Mouse (Mus musculus) spleen, adult 2 months (tissue): ENCODE data around the gene Olfml2a. TPM values are rescaled to one million over a fixed set of nuclear protein-coding genes. Genes with fewer than 3 reads are reported as not detected.

ENCODE experiments used
- DNase-seq, 2 experiments: peaks; one replicate each; pipeline versions ENCODE4 v3.0.0 to v3.0.0-alpha.2; 2012 to 2021; ENCODE audit warnings: low spot score in 2 of 2, low read depth in 1 of 2
- H3K27ac ChIP-seq: fragments of 200-500 bp; 2 replicates; pipeline ENCODE4 v1.5.1; 2012; ENCODE audit warnings: low read length, inconsistent platforms; ENCODE audit not compliant: insufficient read depth
- H3K27me3 ChIP-seq: fragments of 200-500 bp; 2 replicates; pipeline ENCODE4 v1.6.1; 2012; ENCODE audit warnings: mild to moderate bottlenecking, moderate library complexity, low read length, inconsistent platforms; ENCODE audit not compliant: control insufficient read depth, insufficient read depth
- H3K36me3 ChIP-seq: fragments of 200-500 bp; 2 replicates; pipeline ENCODE4 v1.6.1; 2012; ENCODE audit warnings: mild to moderate bottlenecking, low read length, inconsistent platforms; ENCODE audit not compliant: control insufficient read depth, insufficient read depth
- H3K4me1 ChIP-seq: fragments of 200-500 bp; 2 replicates; pipeline ENCODE4 v1.6.1; 2011; ENCODE audit warnings: inconsistent platforms; ENCODE audit not compliant: control insufficient read depth, insufficient read depth, insufficient read length
- H3K4me3 ChIP-seq: fragments of 200-500 bp; 2 replicates; pipeline ENCODE4 v1.5.1; 2011; ENCODE audit warnings: mild to moderate bottlenecking, inconsistent platforms; ENCODE audit not compliant: insufficient read depth, insufficient read length; ENCODE audit errors: extremely low read depth
- CTCF ChIP-seq: fragments of 200-500 bp; IDR thresholded peaks from 2 replicates; pipeline ENCODE4 v1.5.1; 2011; ENCODE audit warnings: mild to moderate bottlenecking, inconsistent platforms; ENCODE audit not compliant: insufficient read depth, insufficient read length, insufficient replicate concordance; ENCODE audit errors: extremely low read depth
- POLR2A ChIP-seq: fragments of 200-500 bp; IDR thresholded peaks from 2 replicates; pipeline ENCODE4 v1.6.1; 2011; ENCODE audit warnings: low read depth, low read length, inconsistent platforms
- WGBS: fragments of 180-500 bp; shearing (Covaris S2); methylation state at CpG from one replicate; pipeline ENCODE4 v1.1.7; 2018; 5-methylcytosine and 5-hydroxymethylcytosine counted together
- polyA plus RNA-seq: library from polyadenylated mRNA; depleted of rRNA; stranded (reverse); fragments of >200 nt; gene quantifications from 2 replicates; pipeline ENCODE4 v1.2.3, GENCODE M21; 2012

The Olfml2a gene
- polyA plus RNA-seq, 1 experiment: 2.4 TPM

DNA sequence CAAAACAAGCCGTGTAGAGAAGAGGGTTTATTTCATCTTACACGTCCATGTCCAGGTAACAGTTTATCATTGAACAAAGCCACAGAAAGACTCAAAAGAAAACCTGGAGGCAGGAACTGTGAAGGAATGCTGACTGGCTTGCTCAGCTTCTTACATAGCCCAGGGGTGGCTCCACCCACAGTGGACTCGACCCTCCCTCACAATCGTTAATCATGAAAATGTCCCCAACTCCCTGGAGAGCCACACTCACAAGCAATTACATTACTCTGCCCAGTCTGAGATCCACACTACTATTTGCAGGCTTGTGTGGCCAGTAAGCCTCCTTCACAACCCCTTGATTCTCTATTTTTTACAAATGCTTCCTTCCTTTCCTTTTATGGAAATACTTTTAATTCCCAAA lies 32.4 kb downstream of the Olfml2a start:
- H3K27me3 ChIP-seq: no peaks in the 10 kb centered on the region

DNA sequence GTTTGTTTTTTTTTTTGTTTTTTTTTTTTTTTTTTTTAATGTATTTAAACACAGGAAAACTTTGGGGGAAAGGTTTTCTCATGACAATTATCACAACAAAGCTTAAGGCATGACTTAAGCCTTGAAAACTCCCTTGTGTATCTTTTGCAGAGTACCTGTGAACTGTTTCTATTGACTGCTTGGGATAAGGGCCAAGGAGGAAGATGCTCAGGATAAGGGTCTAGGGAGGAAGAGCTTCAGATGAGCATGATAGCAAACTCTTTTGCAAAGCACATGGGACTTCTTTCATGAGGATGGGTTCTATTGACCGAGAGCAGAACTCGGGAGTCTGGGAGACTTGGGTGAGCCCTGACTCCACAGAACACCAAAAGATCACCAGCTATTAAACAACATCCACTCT lies 37.9 kb downstream of the Olfml2a start:
- H3K4me1 ChIP-seq: no peaks in the 10 kb centered on the region
- WGBS: 90% methylated on average over 2 of the region's 2 CpGs
- no peaks in the 10 kb centered on the region for H3K36me3 ChIP-seq
- TF ChIP-seq POLR2A (no peak), CTCF (no peak)
- no peak for DNase-seq
- H3K27ac ChIP-seq: no peak overlapping the region
- H3K4me3 ChIP-seq: no peak overlapping the region
- H3K27me3 ChIP-seq: no peaks in the 10 kb centered on the region

More for the DNA sequence above, 32.4 kb downstream of the Olfml2a start:
- Histone ChIP-seq H3K4me3 (no peak overlapping the region), H3K27ac (no peak overlapping the region), H3K4me1 (0 out of 2 replicates have a peak, but pooled peaks cover 3% of the 10 kb centered on the region), H3K36me3 (no peaks in the 10 kb centered on the region)
- TF ChIP-seq CTCF: no peak
- no peak for TF ChIP-seq POLR2A
- 60% methylated on average over 4 of the region's 4 CpGs for WGBS
- DNase-seq: no peak

DNA sequence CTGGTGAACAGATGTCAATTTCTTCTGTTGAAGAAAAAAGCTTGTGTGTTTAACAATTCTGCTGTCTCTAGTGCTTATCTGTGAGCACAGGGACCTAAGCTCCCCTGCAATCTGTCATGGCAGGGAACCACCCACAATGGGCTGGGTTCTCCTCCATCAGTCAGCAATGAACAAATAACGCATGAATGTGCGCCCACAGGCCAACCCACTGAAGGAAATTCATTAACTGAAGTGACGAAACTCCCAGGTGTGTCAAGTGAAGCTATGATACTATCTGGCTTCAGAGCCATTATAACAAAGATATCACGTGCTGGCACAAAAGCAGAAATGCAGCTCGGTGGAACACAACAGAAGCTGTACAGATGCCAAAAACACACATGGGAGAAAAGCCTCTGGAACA lies 38.3 kb downstream of the Olfml2a start:
- Histone ChIP-seq H3K27ac (no peak overlapping the region), H3K27me3 (no peaks in the 10 kb centered on the region), H3K4me1 (no peaks in the 10 kb centered on the region), H3K36me3 (no peaks in the 10 kb centered on the region), H3K4me3 (no peak overlapping the region)
- no peak for DNase-seq
- WGBS: 79% methylated on average over 5 of the region's 5 CpGs
- no peak for TF ChIP-seq CTCF
- no peak for TF ChIP-seq POLR2A

DNA sequence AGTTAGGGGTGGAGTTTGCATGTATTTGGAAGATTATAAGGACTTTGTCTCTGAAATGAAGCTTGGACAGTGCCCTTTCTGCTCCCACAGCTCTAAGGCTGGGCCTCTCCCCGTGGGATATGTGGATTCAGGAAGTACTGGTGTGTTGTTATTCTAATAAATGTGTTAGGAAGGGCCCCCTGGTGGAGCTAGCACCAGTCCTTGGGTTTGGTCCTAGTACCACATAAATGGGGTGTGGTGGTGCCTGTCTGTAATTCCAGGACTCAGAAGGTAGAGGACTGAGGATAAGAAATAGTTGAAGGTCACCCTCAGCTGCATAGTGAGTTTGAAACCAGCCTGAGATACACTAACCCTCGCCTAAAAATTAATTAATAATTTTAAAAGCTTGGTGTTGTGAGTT lies 41.4 kb downstream of the Olfml2a start:
- Histone ChIP-seq H3K27ac (no peak overlapping the region), H3K36me3 (no peaks in the 10 kb centered on the region)

DNA sequence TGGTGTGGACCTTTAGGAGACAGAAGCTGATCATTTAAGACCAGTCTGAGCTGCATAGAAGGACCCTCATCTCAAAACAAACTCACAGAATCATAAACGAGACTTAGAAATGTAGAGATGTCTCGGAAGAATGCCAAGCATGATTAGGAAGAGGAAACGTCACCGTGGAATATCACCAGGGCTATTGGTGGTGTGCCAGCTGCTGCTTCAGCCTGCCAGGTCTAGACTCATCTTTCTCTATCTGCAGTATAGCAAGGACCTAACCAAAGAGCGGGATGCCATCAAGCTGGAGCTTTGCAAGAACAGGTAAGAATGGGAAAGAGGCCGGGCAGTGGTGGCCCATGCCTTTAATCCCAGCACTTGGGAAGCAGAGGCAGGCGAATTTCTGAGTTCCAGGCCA lies 41.9 kb downstream of the Olfml2a start:
- Histone ChIP-seq H3K4me3 (no peak overlapping the region), H3K36me3 (no peaks in the 10 kb centered on the region), H3K27me3 (no peaks in the 10 kb centered on the region), H3K27ac (no peak overlapping the region), H3K4me1 (no peaks in the 10 kb centered on the region)
- no peak for TF ChIP-seq POLR2A
- WGBS: 79% methylated on average over 7 of the region's 7 CpGs
- DNase-seq: no peak

More for the DNA sequence above, 41.4 kb downstream of the Olfml2a start:
- TF ChIP-seq CTCF: no peak
- Histone ChIP-seq H3K4me1 (no peaks in the 10 kb centered on the region), H3K4me3 (no peak overlapping the region), H3K27me3 (no peaks in the 10 kb centered on the region)
- no peak for DNase-seq
- WGBS: 34% methylated on average over 2 of the region's 2 CpGs

DNA sequence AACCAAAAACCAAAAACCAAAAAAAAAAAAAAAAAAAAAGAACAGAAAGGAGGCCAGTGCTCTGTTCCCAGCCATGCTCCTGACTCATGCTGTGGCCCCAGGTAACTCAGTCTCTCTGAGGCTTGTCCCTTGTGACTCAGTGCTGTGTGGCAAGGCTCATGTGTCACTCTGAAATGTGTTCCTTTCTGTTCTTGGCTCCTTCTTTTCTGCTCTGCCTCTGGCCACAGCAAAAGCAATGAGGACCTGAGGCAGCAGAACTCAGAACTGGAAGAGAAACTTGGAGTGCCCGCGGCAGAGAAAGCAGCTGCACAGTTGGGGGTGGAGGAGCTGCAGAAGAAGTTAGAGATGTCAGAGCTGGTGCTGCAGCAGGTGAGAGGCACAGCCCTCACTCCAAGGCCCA lies 42.4 kb downstream of the Olfml2a start:
- Histone ChIP-seq H3K4me3 (no peak overlapping the region), H3K27ac (no peak overlapping the region), H3K4me1 (no peaks in the 10 kb centered on the region), H3K36me3 (no peaks in the 10 kb centered on the region), H3K27me3 (no peaks in the 10 kb centered on the region)
- WGBS: 50% methylated on average over 2 of the region's 2 CpGs
- TF ChIP-seq POLR2A (no peak), CTCF (no peak)
- no peak for DNase-seq

DNA sequence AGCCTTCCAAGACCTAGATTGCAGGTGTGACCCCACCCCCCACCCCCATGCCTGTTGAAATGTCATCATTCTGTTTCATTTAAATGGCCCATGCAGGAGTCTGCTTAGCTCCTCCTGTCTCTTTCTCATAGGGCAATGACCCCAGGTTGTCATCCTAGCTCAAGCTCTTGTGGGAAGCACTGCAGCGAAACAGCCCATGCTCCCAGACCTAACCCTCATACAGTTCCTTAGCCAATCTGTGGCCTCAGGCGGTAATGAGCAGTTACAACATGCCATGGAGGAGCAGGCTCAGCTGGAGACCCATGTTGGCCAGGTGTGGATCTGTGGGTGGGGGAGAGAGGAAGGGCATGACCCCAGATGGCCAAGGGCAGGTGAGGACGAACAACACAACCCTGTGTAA lies 43.4 kb downstream of the Olfml2a start:
- no peak for DNase-seq
- Histone ChIP-seq H3K36me3 (no peaks in the 10 kb centered on the region), H3K4me1 (no peaks in the 10 kb centered on the region), H3K4me3 (no peak overlapping the region), H3K27ac (no peak overlapping the region), H3K27me3 (no peaks in the 10 kb centered on the region)
- 91% methylated on average over 3 of the region's 3 CpGs for WGBS
- TF ChIP-seq POLR2A (no peak), CTCF (no peak)
